Mouse (Mus musculus): ENCODE data around the gene Fut11.

- TF ChIP-seq EP300 (IDR thresholded peaks at IDR 0.05; ENCODE audit: insufficient read depth, low read depth, low read length) (no peak), CTCF (IDR thresholded peaks at IDR 0.05; ENCODE audit: low read depth, low read length) (no peak), POLR2A (IDR thresholded peaks at IDR 0.05; ENCODE audit: insufficient read depth, low read length) (no peak)
Observed at GRCm38 (mm10) chr14:20689009-20689408, 5.8 kb upstream of the Fut11 start.

Data from ES-Bruce4 (cell line).